ENCODE assay signal across 18 mouse cellular contexts in genomic region chrX:161689336-161689735, GRCm38 (mm10). TPM values are rescaled to one million over a fixed set of nuclear protein-coding genes. Genes with fewer than 3 reads are reported as not detected.
DNase-seq lines count a peak whose midpoint lies in the region; TF ChIP-seq lines count a peak whose summit lies in the region.
"Had no signal": no experiment of that assay in that cellular context is flagged by ENCODE, and none has a peak within 500 bp of the region (broad histone marks: within the 10 kb centered on the region; RNA-seq: fewer than 3 reads in every experiment).

No protein-coding gene starts in this region.

- peak; percentile 5 to 10 for DNase-seq in cerebellum, adult 2 months
- DNase-seq in cerebellum, adult 11-12 months, result no peak
- DNase-seq in heart, adult 18-20 months, result peak; percentile 33 to 38
- no peak for DNase-seq in heart, embryonic 10.5 days (ENCODE audit: low spot score)
- DNase-seq in gastrocnemius, adult 8-10 months (ENCODE audit: low spot score in 2 of 2), result peak; percentile 4 to 42
- peak; percentile 1 to 30 for DNase-seq in heart, postnatal 14 days
- DNase-seq in testis, postnatal 10 days (ENCODE audit: low spot score), result no peak
- DNase-seq: adrenal gland, adult 2 months; liver, embryonic 13.5 days; right cerebral cortex, postnatal 25 days; thymus, postnatal 25 days had no signal

- H3K27me3 ChIP-seq in cerebellum, adult 2 months (ENCODE audit: control insufficient read depth, insufficient read depth, low read length), result no peaks in the 10 kb centered on the region
- H3K27me3 ChIP-seq in heart, embryonic 10.5 days (ENCODE audit: insufficient read depth, poor library complexity, severe bottlenecking), result no peaks in the 10 kb centered on the region
- H3K27me3 ChIP-seq: CH12.LX; liver, embryonic 13.5 days had no signal

- intact Hi-C loops in heart, postnatal 14 days (cut with DNase I), result no loop called here

- no peak overlapping the region for H3K4me3 ChIP-seq in cerebellum, adult 2 months (replicated peaks; ENCODE audit: insufficient read depth, low read depth, low read length)
- no peak overlapping the region for H3K4me3 ChIP-seq in heart, embryonic 10.5 days
- H3K4me3 ChIP-seq: embryonic facial prominence, embryonic 13.5 days; hindbrain, embryonic 12.5 days; liver, embryonic 13.5 days; lung, embryonic 15.5 days; midbrain, embryonic 12.5 days had no signal

- H3K36me3 ChIP-seq in heart, embryonic 10.5 days, result no peaks in the 10 kb centered on the region
- H3K36me3 ChIP-seq: embryonic facial prominence, embryonic 13.5 days; hindbrain, embryonic 12.5 days; liver, embryonic 13.5 days; lung, embryonic 15.5 days; midbrain, embryonic 12.5 days had no signal

- no peak overlapping the region for H3K27ac ChIP-seq in cerebellum, adult 2 months (ENCODE audit: insufficient read depth, low read length)
- no peak overlapping the region for H3K27ac ChIP-seq in heart, embryonic 10.5 days
- H3K27ac ChIP-seq: embryonic facial prominence, embryonic 13.5 days; hindbrain, embryonic 12.5 days; liver, embryonic 13.5 days; lung, embryonic 15.5 days; macrophage; midbrain, embryonic 12.5 days had no signal

- no peaks in the 10 kb centered on the region for H3K9me3 ChIP-seq in heart, embryonic 10.5 days
- H3K9me3 ChIP-seq: embryonic facial prominence, embryonic 13.5 days; hindbrain, embryonic 12.5 days; liver, embryonic 13.5 days; lung, embryonic 15.5 days; midbrain, embryonic 12.5 days had no signal

- WGBS in cerebellum, adult 2 months, result 21% methylated on average over 3 of the region's 3 CpGs
- 57% methylated on average over 3 of the region's 3 CpGs for WGBS in heart, embryonic 10.5 days

- no peaks in the 10 kb centered on the region for H3K4me1 ChIP-seq in cerebellum, adult 2 months (ENCODE audit: control insufficient read depth, insufficient read depth, low read length)
- H3K4me1 ChIP-seq in heart, embryonic 10.5 days, result no peaks in the 10 kb centered on the region
- H3K4me1 ChIP-seq: embryonic facial prominence, embryonic 13.5 days; hindbrain, embryonic 12.5 days; liver, embryonic 13.5 days; lung, embryonic 15.5 days; midbrain, embryonic 12.5 days had no signal

- TF ChIP-seq POLR2A in cerebellum, adult 2 months (IDR thresholded peaks at IDR 0.05; ENCODE audit: borderline replicate concordance, insufficient read depth, low read length), result no peak

- no peak for TF ChIP-seq CTCF in cerebellum, adult 2 months (IDR thresholded peaks at IDR 0.05; ENCODE audit: borderline replicate concordance, insufficient read depth, low read depth, low read length)

RNA-seq across cellular contexts. Expression of gene Rai2, which starts 27.5 kb away (rescaled TPM):
- polyA plus RNA-seq in cerebellum, adult 2 months (2012; rRNA removed), result 8.1 and 8.8 TPM in 2 replicates
- total RNA-seq in heart, adult 18-20 months (2021), result 10 to 100 TPM; 39.7 to 43.1 TPM
- 2.8 and 3.3 TPM in 2 replicates for polyA plus RNA-seq in heart, embryonic 10.5 days (2016; fragmentation: Nextera tagmentation; extraction: Ambion mirVana)
- 10 to 100 TPM; 25.0 to 32.1 (median 27.5) TPM for total RNA-seq in gastrocnemius, adult 8-10 months (2022)
- 10 to 100 TPM; 22.1 to 25.0 TPM for total RNA-seq in heart, postnatal 14 days (2021)
- total RNA-seq: CH12.LX had no signal
- polyA plus RNA-seq: inflammation-experienced regulatory T-cells, adult 6 months; macrophage had no signal

Comparison
In these comparisons a context has a peak if more than half of its experiments do, and no peak if none do; other contexts are left out.
1. DNase-seq: peak in cerebellum, adult 2 months (2 of 2), heart, adult 18-20 months (2 of 2), gastrocnemius, adult 8-10 months (2 of 2) and heart, postnatal 14 days (2 of 2); none in cerebellum, adult 11-12 months (single experiment), heart, embryonic 10.5 days (single experiment) and testis, postnatal 10 days (single experiment).